Mouse (Mus musculus) spleen, embryonic (tissue): ENCODE results near the gene Serping1.

Experiments used
- CTCF ChIA-PET: fragments of 350-600 bp; sonication (Branson Sonifier 250); formaldehyde crosslinking; loops from one replicate; lab custom pipeline; 2022; lab: Charles Lee

The Serping1 gene

GRCm38 (mm10) chr2:84783840-84784566 lies 8.8 kb upstream of the Serping1 start:
- CTCF ChIA-PET = no interaction called here

- CTCF ChIA-PET = no interaction called here
These were observed 8.1 kb upstream of the Serping1 start for GRCm38 (mm10) chr2:84783315-84783714.

GRCm38 (mm10) chr2:84779210-84779609 lies 4.0 kb upstream of the Serping1 start:
- CTCF ChIA-PET = no interaction called here

GRCm38 (mm10) chr2:84777706-84778105 lies 2.5 kb upstream of the Serping1 start:
- CTCF ChIA-PET = no interaction called here

GRCm38 (mm10) chr2:84775665-84776064 lies 421 bp upstream of the Serping1 start:
- CTCF ChIA-PET = no interaction called here

GRCm38 (mm10) chr2:84774751-84775150 lies 493 bp downstream of the Serping1 start:
- CTCF ChIA-PET = interaction anchor here (0.6 kb wide), 1 partner anchor 119 kb away, joined by 3 read pairs; no protein-coding TSS in a partner anchor

GRCm38 (mm10) chr2:84773195-84773594 lies 2.0 kb downstream of the Serping1 start:
- CTCF ChIA-PET = no interaction called here

- CTCF ChIA-PET = no interaction called here
These were observed 2.8 kb downstream of the Serping1 start for GRCm38 (mm10) chr2:84772454-84772853.

- CTCF ChIA-PET = no interaction called here
These were observed 4.7 kb downstream of the Serping1 start for GRCm38 (mm10) chr2:84770501-84770900.

GRCm38 (mm10) chr2:84762818-84763217 lies 12.4 kb downstream of the Serping1 start:
- CTCF ChIA-PET = no interaction called here

GRCm38 (mm10) chr2:84762295-84762694 lies 12.9 kb downstream of the Serping1 start:
- CTCF ChIA-PET = no interaction called here

GRCm38 (mm10) chr2:84761840-84762239 lies 13.4 kb downstream of the Serping1 start:
- CTCF ChIA-PET = no interaction called here

GRCm38 (mm10) chr2:84761309-84761708 lies 13.9 kb downstream of the Serping1 start:
- CTCF ChIA-PET = no interaction called here

GRCm38 (mm10) chr2:84760777-84761176 lies 14.5 kb downstream of the Serping1 start:
- CTCF ChIA-PET = no interaction called here

- CTCF ChIA-PET = no interaction called here
These were observed 16.6 kb downstream of the Serping1 start for GRCm38 (mm10) chr2:84758542-84759127.

- CTCF ChIA-PET = no interaction called here
These were observed 18.1 kb downstream of the Serping1 start for GRCm38 (mm10) chr2:84757026-84757682.

GRCm38 (mm10) chr2:84756245-84756644 lies 19.0 kb downstream of the Serping1 start:
- CTCF ChIA-PET = interaction anchor here (0.6 kb wide), 1 partner anchor 16 kb away, joined by 3 read pairs; no protein-coding TSS in a partner anchor

- CTCF ChIA-PET = no interaction called here
These were observed 25.1 kb downstream of the Serping1 start for GRCm38 (mm10) chr2:84750115-84750514.

- CTCF ChIA-PET = no interaction called here
These were observed 31.1 kb downstream of the Serping1 start for GRCm38 (mm10) chr2:84744126-84744525.

- CTCF ChIA-PET = interaction anchor here (0.6 kb wide), 2 partner anchors 23 to 85 kb away, joined by 5 to 8 read pairs; no protein-coding TSS in a partner anchor
These were observed 31.7 kb downstream of the Serping1 start, which contains the start of gene Gm19426 for GRCm38 (mm10) chr2:84743561-84743960. Gene Gm19426 (minus strand): TSS chr2:84743655.

- CTCF ChIA-PET = interaction anchor here (0.5 to 0.6 kb wide), 3 partner anchors 23 to 311 kb away, joined by 3 to 8 read pairs (median 5); no protein-coding TSS in a partner anchor
These were observed 32.6 kb downstream of the Serping1 start for GRCm38 (mm10) chr2:84742451-84743283.
